Mouse (Mus musculus) bone marrow, adult 2 months (tissue): ENCODE data around the gene D430041D05Rik.

Experiments
- CTCF ChIP-seq: fragments of 200-500 bp; IDR thresholded peaks from 2 replicates; pipeline ENCODE4 v1.5.1; 2011; ENCODE audit warnings: low read length, control low read depth; ENCODE audit not compliant: control insufficient read depth, insufficient read depth
- POLR2A ChIP-seq: fragments of 200-500 bp; IDR thresholded peaks from 2 replicates; pipeline ENCODE4 v1.6.1; 2011; ENCODE audit warnings: low read depth, mild to moderate bottlenecking, control low read depth, low read length, borderline replicate concordance; ENCODE audit not compliant: control insufficient read depth

DNA sequence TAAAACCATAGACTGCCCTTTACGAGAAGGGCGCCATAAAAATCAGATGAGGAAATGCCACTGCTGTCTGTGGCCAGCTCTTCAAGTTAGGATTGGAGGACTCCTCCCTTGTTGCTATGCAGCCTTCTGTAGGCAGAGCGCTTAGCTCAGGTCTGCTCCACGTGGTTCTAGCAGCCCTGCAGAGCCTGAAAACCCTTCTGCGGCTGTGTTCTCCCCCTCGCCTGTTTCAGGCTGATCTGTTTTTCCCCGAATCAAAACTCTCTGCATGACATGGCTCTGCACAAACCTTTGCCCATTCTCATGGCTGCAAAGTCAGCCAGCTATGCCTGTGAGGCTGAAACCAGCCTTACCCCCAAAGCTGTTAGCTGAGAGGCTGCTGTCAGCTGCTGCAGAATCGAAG lies 91.9 kb downstream of the D430041D05Rik start:
- TF ChIP-seq CTCF (no peak), POLR2A (no peak)
